Comparison of ENCODE assay signal across 10 mouse cellular contexts in genomic region chr4:154466305-154466704, GRCm38 (mm10).
DNase-seq lines count a peak whose midpoint lies in the region; ATAC-seq and TF ChIP-seq lines count a peak whose summit lies in the region.
"Had no signal": no experiment of that assay in that cellular context is flagged by ENCODE, and none has a peak within 500 bp of the region (broad histone marks: within the 10 kb centered on the region; RNA-seq: fewer than 3 reads in every experiment).

No protein-coding gene starts in this region.

- no peaks in the 10 kb centered on the region for H3K36me3 ChIP-seq in lung, embryonic 14.5 days (ENCODE audit: insufficient read depth)
- H3K36me3 ChIP-seq: heart, embryonic 13.5 days; lung, embryonic 15.5 days had no signal

- H3K9ac ChIP-seq in lung, embryonic 14.5 days = no peak overlapping the region
- H3K9ac ChIP-seq: heart, embryonic 13.5 days; lung, embryonic 15.5 days had no signal

- WGBS in lung, embryonic 14.5 days = 31% methylated on average over 5 of the region's 5 CpGs

- H3K9me3 ChIP-seq in lung, embryonic 14.5 days (ENCODE audit: low read depth, low read length) = no peaks in the 10 kb centered on the region
- H3K9me3 ChIP-seq: heart, embryonic 13.5 days; lung, embryonic 15.5 days had no signal

- H3K27ac ChIP-seq in lung, embryonic 14.5 days (ENCODE audit: low read depth) = no peak overlapping the region
- H3K27ac ChIP-seq: heart, embryonic 13.5 days; lung, embryonic 15.5 days had no signal

- peaks cover under 1% of the 10 kb centered on the region; the same call in 1 of the 2 replicates for H3K27me3 ChIP-seq in lung, embryonic 14.5 days (ENCODE audit: insufficient read depth, low read length)

- no peak overlapping the region for H3K4me2 ChIP-seq in lung, embryonic 14.5 days
- H3K4me2 ChIP-seq: heart, embryonic 13.5 days; lung, embryonic 15.5 days had no signal

- DNase-seq in CD4-positive, CD25-positive, alpha-beta regulatory T cell, adult 2 months (ENCODE audit: low read depth, low spot score) = peak; percentile 2
- peak; percentile 86 for DNase-seq in lung, embryonic 14.5 days
- no peak for DNase-seq in lung, adult 18-20 months
- peak; percentile 7 for DNase-seq in c-Kit-positive CD71-positive TER-119-negative erythroid progenitor cells, embryonic 14.5 days (ENCODE audit: low read depth)
- DNase-seq in layer of hippocampus, postnatal 36 days = no peak
- no peak for DNase-seq in MN1 (ENCODE audit: low spot score)

- no peak overlapping the region for H3K4me3 ChIP-seq in lung, embryonic 14.5 days (ENCODE audit: low read depth, low read length)
- H3K4me3 ChIP-seq: heart, embryonic 13.5 days; lung, embryonic 15.5 days had no signal

- H3K4me1 ChIP-seq in lung, embryonic 14.5 days (ENCODE audit: insufficient read depth) = no peaks in the 10 kb centered on the region

- ATAC-seq in CD4-positive, CD25-positive, alpha-beta regulatory T cell, adult 4 months = no peak
- no peak for ATAC-seq in lung, embryonic 14.5 days (ENCODE audit: insufficient read depth)
- ATAC-seq in megakaryocyte-erythroid progenitor cell, adult 5-6 weeks (replicated peaks; ENCODE audit: low FRiP score, low TSS enrichment, poor library complexity, severe bottlenecking) = 0 out of 2 replicates have a peak, but pooled peaks have one; percentile 51

- no peak for TF ChIP-seq CTCF in lung, embryonic 14.5 days (IDR thresholded peaks at IDR 0.05; ENCODE audit: low read depth)

Comparison
In these comparisons a context has a peak if more than half of its experiments do, and no peak if none do; other contexts are left out.
1. DNase-seq: peak in CD4-positive, CD25-positive, alpha-beta regulatory T cell, adult 2 months (single experiment), lung, embryonic 14.5 days (single experiment) and c-Kit-positive CD71-positive TER-119-negative erythroid progenitor cells, embryonic 14.5 days (single experiment); none in lung, adult 18-20 months (0 of 2), layer of hippocampus, postnatal 36 days (0 of 2) and MN1 (single experiment).